Mouse (Mus musculus) G1E-ER4 (cell line): ENCODE results near the gene Brap. TPM values are rescaled to one million over a fixed set of nuclear protein-coding genes. Genes with fewer than 3 reads are reported as not detected.

Experiments used
- GATA1 ChIP-seq: IDR thresholded peaks from one replicate; pipeline ENCODE4 v1.8.0; 2012; ENCODE audit warnings: low read length, inconsistent platforms
- polyA plus RNA-seq: library from polyadenylated mRNA; stranded (reverse); fragments of >175 nt; gene quantifications from 2 replicates; pipeline ENCODE4 v1.2.3, GENCODE M21; 2012

Gene Brap
- polyA plus RNA-seq, 1 experiment = 12.9 TPM

DNA sequence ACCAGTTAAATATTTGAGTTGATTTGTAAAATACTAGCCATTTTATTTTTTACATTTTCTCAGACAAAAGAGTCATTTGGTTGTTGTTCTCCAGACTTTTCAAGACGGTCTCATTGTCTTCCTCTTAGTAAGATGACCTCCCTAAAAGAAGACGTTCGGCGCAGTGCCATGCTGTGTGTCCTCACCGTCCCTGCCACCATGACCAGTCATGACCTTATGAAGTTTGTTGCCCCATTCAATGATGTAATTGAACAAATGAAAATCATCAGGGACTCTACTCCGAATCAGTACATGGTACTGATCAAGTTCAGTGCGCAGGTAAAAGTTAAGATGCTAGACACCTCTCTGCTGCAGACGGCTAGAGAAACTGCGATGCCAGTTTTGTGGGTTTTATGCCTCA, 4.6 kb downstream of the Brap start:
- TF ChIP-seq GATA1 = no peak

GRCm38 (mm10) chr5:121667067-121667466, 6.7 kb downstream of the Brap start:
- TF ChIP-seq GATA1 = no peak

DNA sequence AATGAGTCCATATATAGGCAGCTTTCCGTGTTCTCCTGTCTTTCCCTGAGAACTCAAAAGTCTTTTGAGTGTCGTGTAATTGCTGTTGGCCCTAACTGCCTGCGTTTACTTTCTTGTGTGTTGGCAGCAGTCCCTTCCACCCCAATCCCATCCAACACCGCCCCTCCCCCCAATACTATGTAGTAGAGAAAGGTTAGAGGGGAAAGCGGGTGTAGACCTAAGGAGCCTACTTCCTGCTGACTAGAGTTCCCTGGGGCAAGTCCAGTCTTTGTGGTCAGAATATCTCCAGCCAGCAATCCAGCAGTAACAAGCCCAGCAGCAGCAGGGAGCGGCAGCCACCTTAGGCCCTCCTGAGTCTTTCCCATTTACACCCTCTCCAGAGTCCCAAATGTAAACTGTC, 8.0 kb downstream of the Brap start:
- no peak for TF ChIP-seq GATA1

GRCm38 (mm10) chr5:121670412-121670811, 10.0 kb downstream of the Brap start:
- TF ChIP-seq GATA1 = no peak

DNA sequence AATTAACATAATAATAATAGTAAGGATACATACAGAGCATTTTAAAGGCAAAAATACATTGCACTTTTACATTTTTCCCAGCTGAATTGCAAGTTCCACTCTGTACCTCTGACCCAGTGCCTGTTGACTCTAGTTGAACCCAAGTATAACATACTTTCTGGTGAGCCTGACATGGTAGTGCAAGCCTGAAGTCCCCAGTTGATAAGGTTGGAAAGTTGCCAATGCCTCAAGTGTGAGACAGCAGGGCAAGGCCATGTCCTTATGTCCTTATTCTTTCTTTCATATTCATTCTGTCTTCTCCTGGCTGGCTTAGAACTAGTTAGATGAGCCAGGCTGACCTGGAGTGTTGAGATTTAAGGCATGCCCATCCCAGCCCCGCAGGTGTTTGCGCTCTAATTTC, 21.9 kb downstream of the Brap start:
- TF ChIP-seq GATA1 = no peak

DNA sequence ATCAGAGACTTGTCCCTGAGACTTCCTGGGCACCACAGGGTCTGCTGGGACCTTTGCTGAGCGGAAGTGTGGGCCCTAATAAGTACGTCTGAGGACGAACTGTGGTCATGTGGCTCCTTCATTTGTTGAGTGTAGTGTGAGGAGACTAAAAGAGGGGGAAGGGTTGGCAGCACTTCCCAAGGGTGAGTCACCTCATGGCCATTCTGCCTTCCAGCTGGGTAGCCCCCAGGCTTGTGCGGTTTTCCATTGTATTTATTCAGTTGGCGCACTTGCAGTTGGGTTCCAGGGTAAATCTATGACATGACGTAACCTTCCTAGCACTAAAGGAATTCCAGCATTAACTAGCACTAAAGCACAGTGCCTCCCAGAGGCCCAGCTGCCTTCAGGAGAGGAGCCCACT, 25.1 kb downstream of the Brap start:
- TF ChIP-seq GATA1 = no peak

GRCm38 (mm10) chr5:121686113-121686898, 25.9 kb downstream of the Brap start:
- no peak for TF ChIP-seq GATA1

- no peak for TF ChIP-seq GATA1
Measured at GRCm38 (mm10) chr5:121690482-121691211, 30.3 kb downstream of the Brap start.

DNA sequence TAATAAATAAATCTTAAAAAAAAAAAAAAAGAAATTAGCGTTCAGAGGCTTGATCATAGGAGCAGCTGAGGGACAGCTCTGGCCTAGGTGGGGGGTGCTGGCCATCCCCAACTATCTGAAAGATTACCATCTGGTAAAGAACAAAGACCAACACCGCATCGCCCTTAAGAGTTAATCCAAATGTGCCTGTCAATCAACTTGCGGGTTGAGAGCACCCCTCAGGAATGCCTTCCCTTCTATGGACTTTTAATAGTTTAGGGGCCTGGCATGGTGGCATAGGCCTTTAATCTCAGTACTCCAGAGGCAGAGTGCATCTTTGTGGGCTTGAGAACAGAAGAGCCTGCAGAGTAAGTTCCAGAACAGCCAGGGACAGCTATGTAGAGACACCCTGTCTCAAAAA, 32.5 kb downstream of the Brap start:
- no peak for TF ChIP-seq GATA1

GRCm38 (mm10) chr5:121696761-121697160, 36.4 kb downstream of the Brap start:
- TF ChIP-seq GATA1 = no peak

DNA sequence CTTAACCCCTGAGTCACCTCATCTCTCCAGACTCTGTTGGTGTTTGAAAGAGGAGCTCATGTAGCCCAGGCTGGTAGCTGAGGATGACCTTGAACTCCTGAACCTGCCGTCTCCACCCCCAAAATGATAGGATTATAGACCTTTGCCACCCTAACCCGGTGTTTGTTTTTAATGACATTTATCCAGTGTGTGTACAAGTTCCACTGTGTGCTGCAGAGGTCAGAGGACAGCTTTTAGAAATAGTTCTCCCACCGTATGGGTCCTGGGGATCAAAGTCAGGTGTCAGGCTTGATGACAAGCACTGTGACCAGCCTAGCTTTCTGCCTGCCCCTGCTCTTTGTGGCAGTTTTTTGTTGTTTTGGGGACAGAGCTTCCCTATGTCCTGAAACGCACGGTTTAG, 39.5 kb downstream of the Brap start:
- no peak for TF ChIP-seq GATA1

DNA sequence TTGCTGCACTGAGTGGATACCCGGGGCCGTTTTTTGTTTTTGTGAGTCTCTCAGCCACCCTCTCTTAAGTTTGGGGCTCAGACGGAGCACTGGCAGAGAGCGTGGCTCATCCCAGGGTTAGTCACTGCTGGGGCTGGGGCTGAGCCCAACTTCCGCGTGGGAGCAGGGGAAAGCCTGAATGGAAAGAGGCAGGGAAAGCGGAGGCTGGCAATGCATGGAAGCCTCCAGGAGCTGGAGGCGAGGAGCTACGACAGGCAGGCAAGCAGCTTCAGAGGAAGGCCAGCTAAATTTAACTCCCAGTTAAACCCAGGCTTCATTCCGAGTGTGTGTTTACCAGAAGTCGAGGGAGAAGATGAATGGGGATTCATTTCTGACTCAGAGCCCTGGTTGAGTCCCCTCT, 40.1 kb downstream of the Brap start:
- no peak for TF ChIP-seq GATA1

GRCm38 (mm10) chr5:121701111-121701769, 40.9 kb downstream of the Brap start:
- no peak for TF ChIP-seq GATA1

DNA sequence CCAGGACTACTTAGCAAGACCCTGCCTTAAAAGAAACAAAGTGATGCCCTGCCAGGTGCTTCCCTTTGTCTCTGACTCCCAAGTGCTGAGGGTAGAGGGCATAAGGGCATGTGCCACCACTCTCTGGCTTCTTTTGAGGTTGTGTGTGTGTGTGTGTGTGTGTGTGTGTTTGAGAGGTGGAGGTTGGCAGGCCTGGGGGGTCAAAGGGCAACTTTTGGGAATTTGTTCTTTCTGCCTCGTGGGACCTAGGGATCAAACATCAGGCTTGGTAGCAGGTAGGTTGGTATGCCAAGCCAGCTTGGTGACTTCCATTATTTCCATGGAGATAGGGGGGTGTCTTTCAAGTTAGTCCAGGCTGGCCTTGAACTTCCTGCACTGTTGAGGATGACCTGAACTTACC, 43.0 kb downstream of the Brap start:
- TF ChIP-seq GATA1 = no peak

DNA sequence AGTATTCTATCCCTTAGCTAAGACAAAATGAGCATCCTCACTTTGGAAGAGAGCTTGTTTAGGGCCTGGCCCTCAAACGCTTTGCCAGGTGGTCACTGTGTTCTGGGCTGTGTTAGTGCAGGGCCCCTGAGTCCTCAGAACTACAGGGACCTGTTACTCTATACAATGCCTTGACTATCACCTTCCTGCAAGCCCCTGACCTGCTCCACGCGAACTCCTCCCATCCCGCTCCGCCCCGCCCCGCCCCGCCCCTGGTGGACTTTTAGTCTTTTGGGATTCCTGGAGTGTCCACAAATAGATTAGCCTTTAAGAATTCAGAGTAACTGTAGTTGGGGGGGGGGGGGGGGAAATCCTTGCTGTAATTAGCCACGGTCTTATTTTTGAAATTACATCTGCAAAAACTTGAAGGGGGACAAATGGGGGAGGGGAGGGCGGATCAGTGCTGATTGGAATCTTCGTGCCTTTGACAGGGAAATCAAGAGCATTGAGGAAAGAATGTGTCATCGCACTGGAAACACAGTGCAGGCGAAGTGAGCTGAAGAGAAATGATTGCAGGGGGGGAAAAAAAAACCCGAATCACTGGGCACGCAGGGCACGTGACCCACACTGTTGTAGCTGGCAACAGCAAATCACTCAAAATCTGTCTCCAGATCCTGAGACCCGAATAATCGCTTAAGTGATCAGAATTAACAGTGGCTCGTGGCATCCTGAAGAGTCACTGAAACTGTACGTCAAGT, 44.3 kb downstream of the Brap start:
- no peak for TF ChIP-seq GATA1

DNA sequence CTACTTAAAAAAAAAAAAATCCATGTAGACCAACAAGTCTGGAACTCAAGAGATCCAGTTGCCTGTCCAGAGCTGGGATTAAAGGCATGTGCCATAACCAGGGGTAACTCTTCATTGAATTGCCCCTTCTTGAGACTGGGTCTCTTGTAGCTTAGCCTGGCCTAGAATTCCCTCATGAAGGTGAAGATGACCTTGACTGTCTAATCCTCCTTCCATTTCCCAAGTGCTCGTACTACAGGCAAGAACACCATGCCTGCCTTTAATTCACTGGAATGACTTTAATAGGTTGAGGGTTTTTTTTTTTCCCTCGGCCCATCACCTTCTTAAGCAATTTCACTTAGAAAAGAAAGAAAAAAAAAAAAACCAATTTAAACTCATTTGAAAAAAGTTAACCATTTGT, 50.0 kb downstream of the Brap start:
- no peak for TF ChIP-seq GATA1
